8 mouse cellular contexts compared by ENCODE assay signal in genomic region chr4:124850933-124851658, GRCm38 (mm10). TPM values are rescaled to one million over a fixed set of nuclear protein-coding genes. Genes with fewer than 3 reads are reported as not detected.
DNase-seq lines count a peak whose midpoint lies in the region; ATAC-seq and TF ChIP-seq lines count a peak whose summit lies in the region.

1110065P20Rik (minus strand) TSS chr4:124851196.

- H3K27ac ChIP-seq in embryonic facial prominence, embryonic 13.5 days: peak within 1 kb of the TSS; percentile 93
- H3K27ac ChIP-seq in heart, adult 2 months: peak within 1 kb of the TSS; percentile 93
- peak within 1 kb of the TSS; percentile 65 for H3K27ac ChIP-seq in kidney, adult 2 months (ENCODE audit: insufficient read depth, low read depth, low read length)
- peak within 1 kb of the TSS; percentile 89 for H3K27ac ChIP-seq in limb, embryonic 13.5 days
- peak within 1 kb of the TSS; percentile 96 for H3K27ac ChIP-seq in midbrain, embryonic 14.5 days (replicated peaks; ENCODE audit: low read depth, low read length)

- peaks cover 21% of the 10 kb centered on the region for H3K4me1 ChIP-seq in embryonic facial prominence, embryonic 13.5 days
- peaks cover 4% of the 10 kb centered on the region for H3K4me1 ChIP-seq in heart, adult 2 months (ENCODE audit: control insufficient read depth, insufficient read depth, low read length)
- peaks cover 9% of the 10 kb centered on the region for H3K4me1 ChIP-seq in kidney, adult 2 months (ENCODE audit: control insufficient read depth, insufficient read depth, low read length)
- peaks cover 31% of the 10 kb centered on the region for H3K4me1 ChIP-seq in limb, embryonic 13.5 days
- H3K4me1 ChIP-seq in midbrain, embryonic 14.5 days (ENCODE audit: control insufficient read depth, insufficient read depth, low read length): peaks cover 23% of the 10 kb centered on the region

- no peaks in the 10 kb centered on the region for H3K27me3 ChIP-seq in embryonic facial prominence, embryonic 13.5 days
- H3K27me3 ChIP-seq in heart, adult 2 months (ENCODE audit: control insufficient read depth, insufficient read depth, low read length): no peaks in the 10 kb centered on the region
- no peaks in the 10 kb centered on the region for H3K27me3 ChIP-seq in kidney, adult 2 months (replicated peaks; ENCODE audit: control insufficient read depth, insufficient read depth, low read length)
- no peaks in the 10 kb centered on the region for H3K27me3 ChIP-seq in limb, embryonic 13.5 days
- H3K27me3 ChIP-seq in midbrain, embryonic 14.5 days (ENCODE audit: control insufficient read depth, insufficient read depth, low read length): no peaks in the 10 kb centered on the region

- TF ChIP-seq CTCF in heart, adult 2 months (IDR thresholded peaks at IDR 0.05): no peak
- TF ChIP-seq CTCF in kidney, adult 2 months (conservative IDR thresholded peaks at IDR 0.05; ENCODE audit: insufficient read depth, insufficient read length, low read depth, low read length): no peak

- no peaks in the 10 kb centered on the region for H3K9me3 ChIP-seq in embryonic facial prominence, embryonic 13.5 days
- H3K9me3 ChIP-seq in limb, embryonic 13.5 days: no peaks in the 10 kb centered on the region
- no peaks in the 10 kb centered on the region for H3K9me3 ChIP-seq in midbrain, embryonic 14.5 days (ENCODE audit: control insufficient read depth, low read length)

- peaks cover 39% of the 10 kb centered on the region for H3K36me3 ChIP-seq in embryonic facial prominence, embryonic 13.5 days
- no peaks in the 10 kb centered on the region; the same call in 1 of the 2 replicates for H3K36me3 ChIP-seq in heart, adult 2 months (ENCODE audit: control insufficient read depth, insufficient read depth, low read length)
- H3K36me3 ChIP-seq in kidney, adult 2 months (ENCODE audit: control insufficient read depth, insufficient read depth, low read length): 0 out of 2 replicates have a peak, but pooled peaks cover 2% of the 10 kb centered on the region
- peaks cover 37% of the 10 kb centered on the region for H3K36me3 ChIP-seq in limb, embryonic 13.5 days
- peaks cover 36% of the 10 kb centered on the region for H3K36me3 ChIP-seq in midbrain, embryonic 14.5 days (ENCODE audit: control insufficient read depth, insufficient read depth, low read length)

- TF ChIP-seq EP300 in heart, adult 2 months (IDR thresholded peaks at IDR 0.05; ENCODE audit: insufficient read depth, low read depth, low read length): no peak

- intact Hi-C loops in heart, adult 2 months (cut with DNase I): loop anchor here (1.0 to 10.0 kb wide), 3 partner anchors 86 to 214 kb away; partner anchors contain the start of genes 9930104L06Rik, Cdca8, Dnali1 and Sf3a3

- peak within 1 kb of the TSS; percentile 98 for H3K4me3 ChIP-seq in embryonic facial prominence, embryonic 13.5 days
- H3K4me3 ChIP-seq in heart, adult 2 months: peak within 1 kb of the TSS; percentile 92
- peak within 1 kb of the TSS; percentile 92 for H3K4me3 ChIP-seq in kidney, adult 2 months (ENCODE audit: insufficient read depth, low read depth, low read length)
- peak within 1 kb of the TSS; percentile 99 for H3K4me3 ChIP-seq in limb, embryonic 13.5 days
- H3K4me3 ChIP-seq in midbrain, embryonic 14.5 days (replicated peaks; ENCODE audit: low read depth, low read length): peak within 1 kb of the TSS; percentile 92

- WGBS in embryonic facial prominence, embryonic 13.5 days: under 1% methylated on average over 54 of the region's 75 CpGs
- under 1% methylated on average over 75 of the region's 75 CpGs for WGBS in heart, adult 2 months
- under 1% methylated on average over 75 of the region's 75 CpGs for WGBS in kidney, adult 2 months
- under 1% methylated on average over 75 of the region's 75 CpGs for WGBS in limb, embryonic 13.5 days
- WGBS in midbrain, embryonic 14.5 days: under 1% methylated on average over 74 of the region's 75 CpGs

- H3K9ac ChIP-seq in embryonic facial prominence, embryonic 13.5 days: peak within 1 kb of the TSS; percentile 90
- H3K9ac ChIP-seq in heart, adult 2 months (ENCODE audit: low read depth, low read length): peak within 1 kb of the TSS; percentile 99
- peak within 1 kb of the TSS; percentile 89 for H3K9ac ChIP-seq in limb, embryonic 13.5 days
- peak within 1 kb of the TSS; percentile 84 for H3K9ac ChIP-seq in midbrain, embryonic 14.5 days (replicated peaks; ENCODE audit: low read length)

- 0 out of 2 replicates have a peak, but pooled peaks have one; percentile 20 for TF ChIP-seq POLR2A in heart, adult 2 months (IDR thresholded peaks at IDR 0.05; ENCODE audit: insufficient read depth, low read depth, low read length)
- peak; percentile 9 for TF ChIP-seq POLR2A in kidney, adult 2 months (IDR thresholded peaks at IDR 0.05; ENCODE audit: low read depth, low read length)

- peak; percentile 59; the same call in 1 of the 2 replicates for ATAC-seq in embryonic facial prominence, embryonic 13.5 days (ENCODE audit: insufficient number of reproducible peaks, insufficient read depth, low FRiP score, low TSS enrichment, low read depth)
- ATAC-seq in limb, embryonic 13.5 days (ENCODE audit: low FRiP score, low read depth): peak; percentile 42
- peak; percentile 21 for ATAC-seq in midbrain, embryonic 14.5 days (ENCODE audit: low FRiP score, low TSS enrichment)

- peak within 1 kb of the TSS; percentile 79 for H3K4me2 ChIP-seq in embryonic facial prominence, embryonic 13.5 days
- peak within 1 kb of the TSS; percentile 91 for H3K4me2 ChIP-seq in limb, embryonic 13.5 days (replicated peaks)
- peak within 1 kb of the TSS; percentile 90 for H3K4me2 ChIP-seq in midbrain, embryonic 14.5 days (ENCODE audit: low read length)

- DNase-seq in 416B (ENCODE audit: low read depth): peak; percentile 79
- DNase-seq in adrenal gland, postnatal 36 days: peak; percentile 92 to 94
- DNase-seq in heart, adult 2 months: peak; percentile 84 to 87
- DNase-seq in kidney, adult 2 months: peak; percentile 90
- peak; percentile 72 for DNase-seq in midbrain, embryonic 14.5 days
- peak; percentile 62 to 69 for DNase-seq in spleen, adult 18-20 months

- no peaks in the 10 kb centered on the region for H3K79me2 ChIP-seq in heart, adult 2 months (replicated peaks; ENCODE audit: control insufficient read depth, insufficient read depth, low read length)

RNA-seq across cellular contexts. Expression of gene 1110065P20Rik, which starts in this region (rescaled TPM):
- total RNA-seq in adrenal gland, postnatal 36 days (2021): 10 to 100 TPM; 43.4 to 49.2 TPM
- polyA plus RNA-seq in embryonic facial prominence, embryonic 13.5 days (2015; fragmentation: Nextera tagmentation; extraction: Ambion mirVana): 60.0 and 60.9 TPM in 2 replicates
- 10 to 100 TPM; 18.6 to 20.4 TPM for total RNA-seq in heart, adult 2 months (2021)
- 26.3 and 28.0 TPM in 2 replicates for polyA plus RNA-seq in heart, adult 2 months (2012; rRNA removed)
- 57.8 and 69.5 TPM in 2 replicates for polyA plus RNA-seq in kidney, adult 2 months (2012; rRNA removed)
- 55.0 and 56.9 TPM in 2 replicates for polyA plus RNA-seq in limb, embryonic 13.5 days (2015; fragmentation: Nextera tagmentation; extraction: Ambion mirVana)
- 85.1 and 110 TPM in 2 replicates for polyA plus RNA-seq in midbrain, embryonic 14.5 days (2014; fragmentation: Nextera tagmentation; extraction: Ambion mirVana)

Comparison
In these comparisons a context has a peak if more than half of its experiments do, and no peak if none do; other contexts are left out.
1. Peak in every context shown above with its lines: DNase-seq, ATAC-seq, H3K4me3 ChIP-seq and H3K27ac ChIP-seq.